Mouse (Mus musculus): Measurements from ENCODE around the gene Gm10436. TPM values are rescaled to one million over a fixed set of nuclear protein-coding genes. Genes with fewer than 3 reads are reported as not detected.
"Not testable (repeated sequence)": the region's sequence is repeated elsewhere in the genome, so short reads cannot be mapped to it uniquely, and the experiment has no call there.

The Gm10436 gene
- polyA plus RNA-seq (2015; fragmentation: Nextera tagmentation; extraction: Ambion mirVana), result not detected in 2 replicates

DNA sequence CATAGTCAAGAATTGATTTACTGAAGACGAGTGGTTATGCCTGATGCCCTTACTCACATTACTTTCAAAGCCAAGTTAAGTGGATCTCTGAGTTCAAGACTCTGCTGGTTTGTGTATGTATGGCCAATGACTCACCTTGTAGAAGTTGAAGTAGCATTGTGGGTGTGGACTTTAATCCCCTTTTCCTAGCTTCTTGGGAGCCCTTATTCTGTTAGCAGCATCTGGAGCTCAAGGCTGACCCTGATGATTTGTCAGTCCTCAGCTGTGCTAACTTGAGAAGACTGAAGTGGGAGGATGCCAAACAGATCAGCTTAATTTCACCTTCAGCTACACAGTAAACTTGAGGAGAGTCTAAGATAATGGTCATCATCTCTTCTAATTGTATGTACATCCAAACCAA is at the start of gene Gm10436:
Gene Gm10436 (minus strand): TSS at position 101 of the 400 bp plus-strand sequence.
- not testable (repeated sequence) for H3K9ac ChIP-seq (replicated peaks); H3K4me2 ChIP-seq (ENCODE audit: low read depth, low read length); H3K27ac ChIP-seq (ENCODE audit: low read depth); ATAC-seq; H3K9me3 ChIP-seq (ENCODE audit: low read length); DNase-seq; H3K36me3 ChIP-seq (replicated peaks; ENCODE audit: insufficient read depth, low read length); H3K4me3 ChIP-seq (ENCODE audit: low read depth, low read length); H3K4me1 ChIP-seq (ENCODE audit: insufficient read depth); H3K27me3 ChIP-seq (ENCODE audit: insufficient read depth, low read length)
- 65% methylated on average over 1 of the region's 1 CpGs for WGBS (ENCODE audit: insufficient replicate concordance)

- Histone ChIP-seq H3K4me2 (ENCODE audit: low read depth, low read length) (no peak overlapping the region), H3K4me3 (ENCODE audit: low read depth, low read length) (no peak overlapping the region), H3K27me3 (ENCODE audit: insufficient read depth, low read length) (no peaks in the 10 kb centered on the region), H3K27ac (ENCODE audit: low read depth) (no peak overlapping the region), H3K4me1 (ENCODE audit: insufficient read depth) (no peaks in the 10 kb centered on the region), H3K36me3 (replicated peaks; ENCODE audit: insufficient read depth, low read length) (no peaks in the 10 kb centered on the region), H3K9ac (replicated peaks) (no peak overlapping the region), H3K9me3 (ENCODE audit: low read length) (no peaks in the 10 kb centered on the region)
- no peak for TF ChIP-seq CTCF (IDR thresholded peaks at IDR 0.05; ENCODE audit: low read depth)
- TF ChIP-seq EP300 (IDR thresholded peaks at IDR 0.05; ENCODE audit: low read depth), result no peak
- ATAC-seq (no peak), DNase-seq (no peak)
- WGBS (ENCODE audit: insufficient replicate concordance), result 77% methylated on average over 3 of the region's 3 CpGs
These were observed 37.5 kb upstream of the Gm10436 start for GRCm38 (mm10) chr12:88219445-88219844.

DNA sequence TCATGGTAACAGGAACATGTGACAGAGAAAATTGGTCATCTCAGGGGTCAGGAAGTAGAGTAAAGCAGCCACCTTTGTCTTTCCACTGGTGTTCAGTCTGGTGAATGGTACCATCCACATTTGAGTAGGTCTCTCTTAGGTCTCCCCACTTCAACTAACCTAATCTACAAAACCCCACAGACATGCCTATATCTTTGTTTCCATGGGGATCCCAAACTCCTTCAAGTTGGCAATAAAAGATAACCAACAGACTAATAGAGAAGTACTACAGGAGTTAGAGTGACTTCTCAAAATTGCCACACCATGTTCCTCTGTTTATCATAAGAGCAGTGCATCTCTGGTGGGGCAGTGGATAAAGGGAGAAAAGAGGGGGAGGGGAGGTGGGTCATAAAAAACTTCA is 36.2 kb upstream of the Gm10436 start:
- H3K36me3 ChIP-seq (replicated peaks; ENCODE audit: insufficient read depth, low read length); H3K4me3 ChIP-seq (ENCODE audit: low read depth, low read length); H3K4me1 ChIP-seq (ENCODE audit: insufficient read depth); H3K27ac ChIP-seq (ENCODE audit: low read depth); H3K4me2 ChIP-seq (ENCODE audit: low read depth, low read length); H3K27me3 ChIP-seq (ENCODE audit: insufficient read depth, low read length); H3K9ac ChIP-seq (replicated peaks); H3K9me3 ChIP-seq (ENCODE audit: low read length); DNase-seq; ATAC-seq: not testable (repeated sequence)

- Histone ChIP-seq H3K4me1 (ENCODE audit: insufficient read depth) (no peaks in the 10 kb centered on the region), H3K27me3 (ENCODE audit: insufficient read depth, low read length) (no peaks in the 10 kb centered on the region), H3K9me3 (ENCODE audit: low read length) (no peaks in the 10 kb centered on the region), H3K4me2 (ENCODE audit: low read depth, low read length) (no peak overlapping the region), H3K4me3 (ENCODE audit: low read depth, low read length) (no peak overlapping the region), H3K27ac (ENCODE audit: low read depth) (no peak overlapping the region), H3K36me3 (replicated peaks; ENCODE audit: insufficient read depth, low read length) (no peaks in the 10 kb centered on the region), H3K9ac (replicated peaks) (no peak overlapping the region)
- DNase-seq, result no peak
- TF ChIP-seq CTCF (IDR thresholded peaks at IDR 0.05; ENCODE audit: low read depth) (no peak), EP300 (IDR thresholded peaks at IDR 0.05; ENCODE audit: low read depth) (no peak)
- WGBS (ENCODE audit: insufficient replicate concordance), result 77% methylated on average over 12 of the region's 12 CpGs
- ATAC-seq, result no peak
These were observed 32.7 kb upstream of the Gm10436 start for GRCm38 (mm10) chr12:88214641-88215040.

GRCm38 (mm10) chr12:88211458-88211857 is 29.6 kb upstream of the Gm10436 start:
- DNase-seq; H3K4me2 ChIP-seq (ENCODE audit: low read depth, low read length); H3K4me3 ChIP-seq (ENCODE audit: low read depth, low read length); H3K36me3 ChIP-seq (replicated peaks; ENCODE audit: insufficient read depth, low read length); ATAC-seq; H3K27me3 ChIP-seq (ENCODE audit: insufficient read depth, low read length); H3K27ac ChIP-seq (ENCODE audit: low read depth); H3K9ac ChIP-seq (replicated peaks); H3K9me3 ChIP-seq (ENCODE audit: low read length); H3K4me1 ChIP-seq (ENCODE audit: insufficient read depth): not testable (repeated sequence)
- WGBS (ENCODE audit: insufficient replicate concordance), result 81% methylated on average over 9 of the region's 9 CpGs

- 78% methylated on average over 2 of the region's 2 CpGs for WGBS (ENCODE audit: insufficient replicate concordance)
- Histone ChIP-seq H3K4me2 (ENCODE audit: low read depth, low read length) (no peak overlapping the region), H3K4me1 (ENCODE audit: insufficient read depth) (no peaks in the 10 kb centered on the region), H3K4me3 (ENCODE audit: low read depth, low read length) (no peak overlapping the region), H3K36me3 (replicated peaks; ENCODE audit: insufficient read depth, low read length) (no peaks in the 10 kb centered on the region), H3K9ac (replicated peaks) (no peak overlapping the region), H3K9me3 (ENCODE audit: low read length) (no peaks in the 10 kb centered on the region), H3K27ac (ENCODE audit: low read depth) (no peak overlapping the region), H3K27me3 (ENCODE audit: insufficient read depth, low read length) (no peaks in the 10 kb centered on the region)
- no peak for TF ChIP-seq EP300 (IDR thresholded peaks at IDR 0.05; ENCODE audit: low read depth)
- TF ChIP-seq CTCF (IDR thresholded peaks at IDR 0.05; ENCODE audit: low read depth), result no peak
- no peak for ATAC-seq
- DNase-seq, result no peak
These were observed 20.9 kb upstream of the Gm10436 start for GRCm38 (mm10) chr12:88202856-88203255.

Other genes starting within 250 kb of the Gm10436 start
- not detected in 2 replicates for gene Gm2042, start 228.0 kb downstream of the Gm10436 start, polyA plus RNA-seq (2015; fragmentation: Nextera tagmentation; extraction: Ambion mirVana)
- gene Gm2075, start 170.3 kb downstream of the Gm10436 start, polyA plus RNA-seq (2015; fragmentation: Nextera tagmentation; extraction: Ambion mirVana), result not detected in 2 replicates
- not detected in 2 replicates for gene Gm6803, start 163.3 kb downstream of the Gm10436 start, polyA plus RNA-seq (2015; fragmentation: Nextera tagmentation; extraction: Ambion mirVana)
- not detected in 2 replicates for gene Gm2056, start 155.1 kb downstream of the Gm10436 start, polyA plus RNA-seq (2015; fragmentation: Nextera tagmentation; extraction: Ambion mirVana)
- gene Gm16368, start 98.4 kb downstream of the Gm10436 start, polyA plus RNA-seq (2015; fragmentation: Nextera tagmentation; extraction: Ambion mirVana), result not detected in 2 replicates
- gene Gm8332, start 68.0 kb upstream of the Gm10436 start, polyA plus RNA-seq (2015; fragmentation: Nextera tagmentation; extraction: Ambion mirVana), result not detected in 2 replicates
- not detected in 2 replicates for gene Gm5662, start 92.4 kb upstream of the Gm10436 start, polyA plus RNA-seq (2015; fragmentation: Nextera tagmentation; extraction: Ambion mirVana)
- not detected in 2 replicates for gene Gm5039, start 141.9 kb upstream of the Gm10436 start, polyA plus RNA-seq (2015; fragmentation: Nextera tagmentation; extraction: Ambion mirVana)
- 7.9 and 8.4 TPM in 2 replicates for gene Adck1, start 178.4 kb upstream of the Gm10436 start, polyA plus RNA-seq (2015; fragmentation: Nextera tagmentation; extraction: Ambion mirVana)